Mouse (Mus musculus) neural tube, embryonic 11.5 days (tissue): Measurements from ENCODE around the gene Gm16429. TPM values are rescaled to one million over a fixed set of nuclear protein-coding genes. Genes with fewer than 3 reads are reported as not detected.
"Not testable (repeated sequence)": the region's sequence is repeated elsewhere in the genome, so short reads cannot be mapped to it uniquely, and the experiment has no call there.

Experiments
- ATAC-seq: fragments of 200-750 bp; cut with Nextera tagmentation; 2 replicates; pipeline ENCODE4 v1.8.0; 2017; ENCODE audit warnings: moderate number of reproducible peaks, mild to moderate bottlenecking, moderate TSS enrichment, moderate library complexity; ENCODE audit not compliant: insufficient read depth, low FRiP score, low TSS enrichment
- DNase-seq: peaks from one replicate; pipeline ENCODE4 v3.0.0-alpha.2; 2015; ENCODE audit warnings: low spot score
- H3K27ac ChIP-seq: fragments of 300-500 bp; sonication (generic); 2 replicates; pipeline ENCODE4 v1.5.1; 2014; ENCODE audit warnings: low read depth, mild to moderate bottlenecking, low read length
- H3K27me3 ChIP-seq: fragments of 300-500 bp; sonication (generic); 2 replicates; pipeline ENCODE4 v1.6.1; 2014; ENCODE audit warnings: mild to moderate bottlenecking, low read length, mixed read lengths; ENCODE audit not compliant: control insufficient read depth, insufficient read depth
- H3K36me3 ChIP-seq: fragments of 300-500 bp; sonication (generic); 2 replicates; pipeline ENCODE4 v1.6.1; 2014; ENCODE audit warnings: mild to moderate bottlenecking, low read length, moderate library complexity, mixed read lengths; ENCODE audit not compliant: control insufficient read depth, insufficient read depth
- H3K4me1 ChIP-seq: fragments of 300-500 bp; sonication (generic); 2 replicates; pipeline ENCODE4 v1.6.1; 2014; ENCODE audit warnings: low read length, mixed read lengths; ENCODE audit not compliant: control insufficient read depth, insufficient read depth
- H3K4me2 ChIP-seq: fragments of 300-500 bp; sonication (generic); 2 replicates; pipeline ENCODE4 v1.6.1; 2014; ENCODE audit warnings: low read depth, mild to moderate bottlenecking, moderate library complexity
- H3K4me3 ChIP-seq: fragments of 300-500 bp; sonication (generic); 2 replicates; pipeline ENCODE4 v1.5.1; 2014; ENCODE audit warnings: low read depth, low read length
- H3K9ac ChIP-seq: fragments of 300-500 bp; sonication (generic); 2 replicates; pipeline ENCODE4 v1.6.1; 2014; ENCODE audit warnings: mild to moderate bottlenecking, low read length
- H3K9me3 ChIP-seq: fragments of 300-500 bp; sonication (generic); 2 replicates; pipeline ENCODE4 v1.6.1; 2016; ENCODE audit warnings: low read length; ENCODE audit not compliant: control insufficient read depth
- WGBS: fragments of 180-500 bp; shearing (Covaris S2); extraction: QIAGEN DNeasy Blood & Tissue Kit; methylation state at CpG from one replicate; pipeline ENCODE4 v1.1.7; 2014; 5-methylcytosine and 5-hydroxymethylcytosine counted together
- polyA plus RNA-seq: library from polyadenylated mRNA; unstranded; fragments of >200 nt; fragmentation: Nextera tagmentation; extraction: Ambion mirVana; gene quantifications from 2 replicates; pipeline ENCODE4 v1.2.1, GENCODE M21; 2014

The Gm16429 gene
- not detected in 2 replicates for polyA plus RNA-seq

GRCm38 (mm10) chr5:93928952-93929351, at the start of gene Gm16429:
Gene Gm16429 (minus strand): TSS chr5:93929052.
- WGBS, result no CpG with 5 or more reads among the region's 1 CpGs
- not testable (repeated sequence) for DNase-seq, H3K9me3 ChIP-seq, ATAC-seq, H3K27me3 ChIP-seq, H3K4me3 ChIP-seq, H3K4me1 ChIP-seq, H3K4me2 ChIP-seq, H3K36me3 ChIP-seq, H3K27ac ChIP-seq, H3K9ac ChIP-seq

Other genes starting within 250 kb of the Gm16429 start
- not detected in 2 replicates for gene Gm7792, start 85.3 kb downstream of the Gm16429 start, polyA plus RNA-seq
- gene BC061212, start 141.5 kb upstream of the Gm16429 start, polyA plus RNA-seq, result not detected in 2 replicates
- not detected in 2 replicates for gene Gm6351, start 147.3 kb upstream of the Gm16429 start, polyA plus RNA-seq